Mouse (Mus musculus) limb, embryonic 14.5 days (tissue): ENCODE results near the gene Glt28d2. TPM values are rescaled to one million over a fixed set of nuclear protein-coding genes. Genes with fewer than 3 reads are reported as not detected.

Experiments used
- ATAC-seq: fragments of 200-750 bp; cut with Nextera tagmentation; 2 replicates; pipeline ENCODE4 v1.8.0; 2017; ENCODE audit warnings: low read depth, moderate number of reproducible peaks, moderate TSS enrichment; ENCODE audit not compliant: low FRiP score
- DNase-seq: peaks from one replicate; pipeline ENCODE4 v3.0.0-alpha.2; 2015; ENCODE audit warnings: low spot score
- H3K27ac ChIP-seq: fragments of 300-500 bp; sonication (generic); replicated peaks from 2 replicates; pipeline ENCODE4 v1.5.1; 2014; ENCODE audit warnings: low read depth, mild to moderate bottlenecking, low read length, moderate library complexity, mixed read lengths
- H3K27me3 ChIP-seq: fragments of 300-500 bp; sonication (generic); 2 replicates; pipeline ENCODE4 v1.6.1; 2014; ENCODE audit warnings: low read length, mixed read lengths; ENCODE audit not compliant: control insufficient read depth, insufficient read depth
- H3K36me3 ChIP-seq: fragments of 300-500 bp; sonication (generic); 2 replicates; pipeline ENCODE4 v1.6.1; 2014; ENCODE audit warnings: mild to moderate bottlenecking, low read length, moderate library complexity, mixed read lengths; ENCODE audit not compliant: control insufficient read depth, insufficient read depth
- H3K4me1 ChIP-seq: fragments of 300-500 bp; sonication (generic); 2 replicates; pipeline ENCODE4 v1.6.1; 2014; ENCODE audit warnings: antibody characterized with exemption, low read length, mixed read lengths; ENCODE audit not compliant: control insufficient read depth, insufficient read depth
- H3K4me2 ChIP-seq: fragments of 300-500 bp; sonication (generic); replicated peaks from 2 replicates; pipeline ENCODE4 v1.6.1; 2014; ENCODE audit warnings: low read depth, mild to moderate bottlenecking, low read length, moderate library complexity; ENCODE audit not compliant: severe bottlenecking
- H3K4me3 ChIP-seq: fragments of 300-500 bp; sonication (generic); replicated peaks from 2 replicates; pipeline ENCODE4 v1.5.1; 2014; ENCODE audit warnings: low read length
- H3K9ac ChIP-seq: fragments of 300-500 bp; sonication (generic); 2 replicates; pipeline ENCODE4 v1.6.1; 2014; ENCODE audit warnings: mild to moderate bottlenecking, low read depth, low read length, moderate library complexity; ENCODE audit not compliant: severe bottlenecking
- H3K9me3 ChIP-seq: fragments of 300-500 bp; sonication (generic); 2 replicates; pipeline ENCODE4 v1.6.1; 2016; ENCODE audit warnings: low read length; ENCODE audit not compliant: control insufficient read depth
- POLR2A ChIP-seq: fragments of 200-500 bp; IDR thresholded peaks from 2 replicates; pipeline ENCODE4 v1.8.0; 2012; ENCODE audit warnings: inconsistent platforms, mild to moderate bottlenecking, moderate library complexity, borderline replicate concordance; ENCODE audit not compliant: insufficient read depth, insufficient read length; ENCODE audit errors: extremely low read depth
- WGBS: fragments of 180-500 bp; shearing (Covaris S2); extraction: QIAGEN DNeasy Blood & Tissue Kit; methylation state at CpG from one replicate; pipeline ENCODE4 v1.1.7; 2014; 5-methylcytosine and 5-hydroxymethylcytosine counted together
- polyA plus RNA-seq, 2 experiments: library from polyadenylated mRNA; depleted of rRNA in 1 of 2; stranded (reverse) in 1 of 2; unstranded in 1 of 2; fragments of >200 nt; fragmentation: Nextera tagmentation in 1 of 2; extraction: Ambion mirVana in 1 of 2; gene quantifications; 2 replicates each; pipeline versions ENCODE4 v1.2.1 to v1.2.3; 2012 to 2014

Gene Glt28d2
- polyA plus RNA-seq, 2 experiments = 0.89 to 3.2 TPM

- peak; percentile 70 for ATAC-seq
- Histone ChIP-seq H3K27me3 (no peaks in the 10 kb centered on the region), H3K4me1 (peaks cover 18% of the 10 kb centered on the region), H3K9me3 (no peaks in the 10 kb centered on the region), H3K9ac (no peak overlapping the region; the same call in 1 of the 2 replicates), H3K4me2 (peak overlapping the region; percentile 29; the same call in 1 of the 2 replicates), H3K27ac (peak overlapping the region; percentile 79), H3K4me3 (0 out of 2 replicates have a peak overlapping the region, but pooled peaks have one; percentile 4), H3K36me3 (no peaks in the 10 kb centered on the region)
- TF ChIP-seq POLR2A = peak; percentile 36; the same call in 1 of the 2 replicates
- DNase-seq = peak; percentile 30
- whole genome bisulfite sequencing = 15% methylated on average over 9 of the region's 9 CpGs
Measured at GRCm38 (mm10) chr3:85842177-85842880, 45.0 kb downstream of the Glt28d2 start.

GRCm38 (mm10) chr3:85841454-85842176, 45.7 kb downstream of the Glt28d2 start:
- Histone ChIP-seq H3K9me3 (no peaks in the 10 kb centered on the region), H3K4me3 (no peak overlapping the region), H3K4me2 (peak overlapping the region; percentile 29; the same call in 1 of the 2 replicates), H3K27me3 (no peaks in the 10 kb centered on the region), H3K36me3 (no peaks in the 10 kb centered on the region), H3K9ac (no peak overlapping the region), H3K27ac (peak overlapping the region; percentile 79), H3K4me1 (peaks cover 18% of the 10 kb centered on the region)
- ATAC-seq = peak; percentile 55; the same call in 1 of the 2 replicates
- TF ChIP-seq POLR2A = no peak
- WGBS = 32% methylated on average over 2 of the region's 2 CpGs
- peak; percentile 66 for DNase-seq

- no peak for ATAC-seq
Measured at GRCm38 (mm10) chr3:85833627-85834026, 53.7 kb downstream of the Glt28d2 start.

GRCm38 (mm10) chr3:85832490-85833155, 54.7 kb downstream of the Glt28d2 start:
- Histone ChIP-seq H3K4me3 (no peak overlapping the region), H3K9ac (no peak overlapping the region), H3K27ac (no peak overlapping the region), H3K36me3 (no peaks in the 10 kb centered on the region), H3K4me1 (no peaks in the 10 kb centered on the region; the same call in 1 of the 2 replicates), H3K27me3 (no peaks in the 10 kb centered on the region), H3K4me2 (no peak overlapping the region), H3K9me3 (no peaks in the 10 kb centered on the region)
- ATAC-seq (no peak), DNase-seq (no peak)
- 59% methylated on average over 10 of the region's 10 CpGs for WGBS
- no peak for TF ChIP-seq POLR2A

More at GRCm38 (mm10) chr3:85833627-85834026, 53.7 kb downstream of the Glt28d2 start:
- Histone ChIP-seq H3K4me2 (no peak overlapping the region), H3K4me1 (no peaks in the 10 kb centered on the region), H3K4me3 (no peak overlapping the region), H3K36me3 (no peaks in the 10 kb centered on the region), H3K9me3 (no peaks in the 10 kb centered on the region), H3K27me3 (no peaks in the 10 kb centered on the region), H3K9ac (no peak overlapping the region), H3K27ac (no peak overlapping the region)
- DNase-seq = no peak
- no peak for TF ChIP-seq POLR2A
- 76% methylated on average over 1 of the region's 1 CpGs for WGBS

- ATAC-seq (no peak), DNase-seq (no peak)
- no peaks in the 10 kb centered on the region for H3K9me3 ChIP-seq
- no peaks in the 10 kb centered on the region for H3K27me3 ChIP-seq
- H3K9ac ChIP-seq = no peak overlapping the region
- TF ChIP-seq POLR2A = no peak
- H3K36me3 ChIP-seq = no peaks in the 10 kb centered on the region
- H3K4me3 ChIP-seq = no peak overlapping the region
- H3K27ac ChIP-seq = no peak overlapping the region
- H3K4me2 ChIP-seq = no peak overlapping the region
- 79% methylated on average over 1 of the region's 1 CpGs for WGBS
- no peaks in the 10 kb centered on the region; the same call in 1 of the 2 replicates for H3K4me1 ChIP-seq
Measured at GRCm38 (mm10) chr3:85831785-85832184, 55.5 kb downstream of the Glt28d2 start.
